ENCODE assay signal across 13 mouse cellular contexts in genomic region chr3:98581024-98581423, GRCm38 (mm10). TPM values are rescaled to one million over a fixed set of nuclear protein-coding genes. Genes with fewer than 3 reads are reported as not detected.
A peak's percentile ranks its signal among the peaks of the same experiment; 100 is the strongest.
DNase-seq lines count a peak whose midpoint lies in the region; ATAC-seq lines count a peak whose summit lies in the region.
"Not testable (repeated sequence)": the region's sequence is repeated elsewhere in the genome, so short reads cannot be mapped to it uniquely, and the experiment has no call there.
"Had no signal": no experiment of that assay in that cellular context is flagged by ENCODE, and none has a peak within 500 bp of the region (broad histone marks: within the 10 kb centered on the region; RNA-seq: fewer than 3 reads in every experiment).

No protein-coding gene starts in this region.

- not testable (repeated sequence) for H3K36me3 ChIP-seq in intestine, embryonic 14.5 days (ENCODE audit: control insufficient read depth, insufficient read depth, low read length)

- not testable (repeated sequence) for ATAC-seq in intestine, embryonic 14.5 days (replicated peaks; ENCODE audit: low FRiP score, low TSS enrichment, low read depth)

- peak; percentile 65 for DNase-seq in adipocyte (ENCODE audit: low spot score)
- peak; percentile 3 for DNase-seq in cerebellum, adult 9-10 months
- peak; percentile 54 to 59 for DNase-seq in frontal cortex, postnatal 10 days (ENCODE audit: low spot score in 2 of 2)
- DNase-seq in intestine, embryonic 14.5 days (ENCODE audit: low spot score), result peak; percentile 51
- peak; percentile 66 to 78 for DNase-seq in layer of hippocampus, adult 18-20 months (ENCODE audit: low spot score in 2 of 2)
- peak; percentile 13 to 44 for DNase-seq in left cerebral cortex, adult 8-10 months (ENCODE audit: low spot score in 2 of 2)
- DNase-seq in lung, postnatal 36 days, result peak; percentile 19
- DNase-seq in right cerebral cortex, postnatal 14 days, result peak; percentile 73

- no CpG with 5 or more reads among the region's 1 CpGs for WGBS in intestine, embryonic 14.5 days

- H3K4me2 ChIP-seq in intestine, embryonic 14.5 days (ENCODE audit: low read length), result not testable (repeated sequence)

- H3K27me3 ChIP-seq in intestine, embryonic 14.5 days (replicated peaks; ENCODE audit: control insufficient read depth, insufficient read depth, low read length), result not testable (repeated sequence)

- not testable (repeated sequence) for H3K4me3 ChIP-seq in intestine, embryonic 14.5 days (ENCODE audit: low read depth, low read length)

- H3K9ac ChIP-seq in intestine, embryonic 14.5 days (ENCODE audit: low read length), result not testable (repeated sequence)

- H3K9me3 ChIP-seq in intestine, embryonic 14.5 days (ENCODE audit: control insufficient read depth, low read length), result not testable (repeated sequence)

- H3K27ac ChIP-seq in intestine, embryonic 14.5 days (ENCODE audit: low read depth), result not testable (repeated sequence)

- H3K4me1 ChIP-seq in intestine, embryonic 14.5 days (replicated peaks; ENCODE audit: control insufficient read depth, insufficient read depth, low read length), result not testable (repeated sequence)

RNA-seq across cellular contexts. Expression of gene Gm10681, which starts 7.6 kb away (rescaled TPM):
- not detected in 2 replicates for polyA plus RNA-seq in intestine, embryonic 14.5 days (2014; fragmentation: Nextera tagmentation; extraction: Ambion mirVana)
- not detected for total RNA-seq in layer of hippocampus, adult 18-20 months (2021)
- not detected for total RNA-seq in left cerebral cortex, adult 8-10 months (2022)
- total RNA-seq: gastrocnemius, postnatal 36 days had no signal
- polyA plus RNA-seq: heart, embryonic 14.5 days; hindbrain, embryonic 15.5 days; limb, embryonic 10.5 days; myocyte had no signal

RNA-seq across cellular contexts. Expression of gene Hsd3b5, which starts 49.0 kb away (rescaled TPM):
- not detected in 2 replicates for polyA plus RNA-seq in intestine, embryonic 14.5 days (2014; fragmentation: Nextera tagmentation; extraction: Ambion mirVana)
- not detected for total RNA-seq in layer of hippocampus, adult 18-20 months (2021)
- not detected for total RNA-seq in left cerebral cortex, adult 8-10 months (2022)
- total RNA-seq: gastrocnemius, postnatal 36 days had no signal
- polyA plus RNA-seq: heart, embryonic 14.5 days; hindbrain, embryonic 15.5 days; limb, embryonic 10.5 days; myocyte had no signal

Comparison
In these comparisons a context has a peak if more than half of its experiments do, and no peak if none do; other contexts are left out.
1. DNase-seq: peak in every context shown above with its lines; median percentile 73 in right cerebral cortex, postnatal 14 days; 72 in layer of hippocampus, adult 18-20 months; 65 in adipocyte; 56 in frontal cortex, postnatal 10 days; 51 in intestine, embryonic 14.5 days; 28 in left cerebral cortex, adult 8-10 months; 19 in lung, postnatal 36 days; 3 in cerebellum, adult 9-10 months.